Comparison of ENCODE assay signal across 8 mouse cellular contexts in genomic region chr19:36057231-36057811, GRCm38 (mm10). TPM values are rescaled to one million over a fixed set of nuclear protein-coding genes. Genes with fewer than 3 reads are reported as not detected.
DNase-seq lines count a peak whose midpoint lies in the region; ATAC-seq and TF ChIP-seq lines count a peak whose summit lies in the region.

Gene Htr7, minus strand, starts transcription at chr19:36057507.

- H3K9me3 ChIP-seq in embryonic facial prominence, embryonic 15.5 days (replicated peaks), result no peaks in the 10 kb centered on the region

- H3K36me3 ChIP-seq in embryonic facial prominence, embryonic 15.5 days, result no peaks in the 10 kb centered on the region

- 0 out of 2 replicates have a peak within 1 kb of the TSS, but pooled peaks have one; percentile 7 for H3K9ac ChIP-seq in embryonic facial prominence, embryonic 15.5 days

- peak; percentile 60 for ATAC-seq in embryonic facial prominence, embryonic 15.5 days (ENCODE audit: insufficient number of reproducible peaks, low FRiP score, low TSS enrichment, low read depth)
- 0 out of 2 replicates have a peak, but pooled peaks have one; percentile 29 for ATAC-seq in megakaryocyte progenitor cell, adult 5-6 weeks (replicated peaks; ENCODE audit: poor library complexity)
- no peak for ATAC-seq in erythroid progenitor cell, adult 5-6 weeks (replicated peaks; ENCODE audit: low FRiP score, poor library complexity, severe bottlenecking)

- peak; percentile 20 for DNase-seq in urinary bladder, adult 2 months (ENCODE audit: low spot score)
- DNase-seq in urinary bladder, postnatal 36 days (ENCODE audit: low spot score in 2 of 2), result no peak
- DNase-seq in heart, postnatal 14 days, result peak; percentile 23 to 31
- DNase-seq in left cerebral cortex, adult 2 months (ENCODE audit: extremely low spot score in 1 of 2, low spot score in 2 of 2), result peak; percentile 45 to 60
- peak; percentile 3 for DNase-seq in right cerebral cortex, postnatal 36 days (ENCODE audit: low spot score in 2 of 2)

- peaks cover 11% of the 10 kb centered on the region; the same call in 1 of the 2 replicates for H3K4me1 ChIP-seq in embryonic facial prominence, embryonic 15.5 days

- H3K27me3 ChIP-seq in embryonic facial prominence, embryonic 15.5 days, result peaks cover 44% of the 10 kb centered on the region

- intact Hi-C loops in heart, postnatal 14 days (cut with DNase I), result no loop called here
- intact Hi-C loops in left cerebral cortex, adult 2 months (cut with DNase I), result loop anchor here (5.0 kb wide), 1 partner anchor 560 kb away; no protein-coding TSS in a partner anchor

- H3K27ac ChIP-seq in embryonic facial prominence, embryonic 15.5 days (replicated peaks), result no peak within 1 kb of the TSS
- no peak within 1 kb of the TSS for H3K27ac ChIP-seq in left cerebral cortex, adult 2 months

- H3K4me3 ChIP-seq in embryonic facial prominence, embryonic 15.5 days (replicated peaks), result peak within 1 kb of the TSS; percentile 54
- H3K4me3 ChIP-seq in left cerebral cortex, adult 2 months, result peak within 1 kb of the TSS; percentile 57

- peak within 1 kb of the TSS; percentile 93 for H3K4me2 ChIP-seq in embryonic facial prominence, embryonic 15.5 days (replicated peaks)

- WGBS in embryonic facial prominence, embryonic 15.5 days, result under 1% methylated on average over 52 of the region's 86 CpGs

- peak; percentile 26 for TF ChIP-seq CTCF in left cerebral cortex, adult 2 months (IDR thresholded peaks at IDR 0.05)

RNA-seq across cellular contexts. Expression of gene Htr7, which starts in this region (rescaled TPM):
- polyA plus RNA-seq in urinary bladder, adult 2 months (2012; rRNA removed), result 0.09 and 0.17 TPM in 2 replicates
- polyA plus RNA-seq in embryonic facial prominence, embryonic 15.5 days (2015; fragmentation: Nextera tagmentation; extraction: Ambion mirVana), result 0.58 and 0.60 TPM in 2 replicates
- under 1 TPM; 0.43 to 0.83 TPM for total RNA-seq in heart, postnatal 14 days (2021)
- 10 to 100 TPM; 13.0 to 13.5 TPM for total RNA-seq in left cerebral cortex, adult 2 months (2021)
- 0.12 TPM in 1 of 2 replicates, not detected in the other for total RNA-seq in megakaryocyte progenitor cell, adult 5-6 weeks (2015)
- total RNA-seq in megakaryocyte progenitor cell, adult 5-6 weeks (2017), result not detected in 2 replicates
- total RNA-seq in erythroid progenitor cell, adult 5-6 weeks (2015; ENCODE audit: low replicate concordance), result not detected in 2 replicates
- total RNA-seq in erythroid progenitor cell, adult 5-6 weeks (2017; ENCODE audit: low replicate concordance), result not detected in 2 replicates

Comparison
In these comparisons a context has a peak if more than half of its experiments do, and no peak if none do; other contexts are left out.
1. RNA of gene Htr7 (total RNA-seq): 13.0 to 13.5 TPM in left cerebral cortex, adult 2 months; 0.43 to 0.83 TPM in heart, postnatal 14 days, 0.12 TPM in megakaryocyte progenitor cell, adult 5-6 weeks and not detected in erythroid progenitor cell, adult 5-6 weeks; every median in the first group is over 4 times any median in the second.
2. Peak in DNase-seq in urinary bladder, adult 2 months; RNA of the gene not detected or under 1 TPM.
3. Peak in ATAC-seq, H3K4me3 ChIP-seq, H3K9ac ChIP-seq and H3K4me2 ChIP-seq in embryonic facial prominence, embryonic 15.5 days; RNA of the gene not detected or under 1 TPM.
4. Peak in DNase-seq in heart, postnatal 14 days; RNA of the gene not detected or under 1 TPM.
5. Peak in ATAC-seq in megakaryocyte progenitor cell, adult 5-6 weeks; RNA of the gene not detected or under 1 TPM.
6. DNase-seq: peak in left cerebral cortex, adult 2 months (2 of 2) and right cerebral cortex, postnatal 36 days (2 of 2); none in urinary bladder, postnatal 36 days (0 of 2).